Mouse (Mus musculus) forebrain, embryonic 12.5 days (tissue): ENCODE measurements around the gene Ephb2. TPM values are rescaled to one million over a fixed set of nuclear protein-coding genes. Genes with fewer than 3 reads are reported as not detected.

Experiments
- ATAC-seq: fragments of 200-750 bp; cut with Nextera tagmentation; 2 replicates; pipeline ENCODE4 v1.8.0; 2017; ENCODE audit warnings: moderate TSS enrichment; ENCODE audit not compliant: low FRiP score
- H3K27ac ChIP-seq: fragments of 300-500 bp; sonication (generic); 2 replicates; pipeline ENCODE4 v1.5.1; 2016; ENCODE audit warnings: mild to moderate bottlenecking
- H3K27me3 ChIP-seq: fragments of 300-500 bp; sonication (generic); 2 replicates; pipeline ENCODE4 v1.6.1; 2016; ENCODE audit warnings: mild to moderate bottlenecking
- H3K36me3 ChIP-seq: fragments of 300-500 bp; sonication (generic); replicated peaks from 2 replicates; pipeline ENCODE4 v1.6.1; 2016; ENCODE audit warnings: mild to moderate bottlenecking
- H3K4me1 ChIP-seq: fragments of 300-500 bp; sonication (generic); 2 replicates; pipeline ENCODE4 v1.6.1; 2016
- H3K4me2 ChIP-seq: fragments of 300-500 bp; sonication (generic); 2 replicates; pipeline ENCODE4 v1.6.1; 2016; ENCODE audit warnings: mild to moderate bottlenecking, moderate library complexity
- H3K4me3 ChIP-seq: fragments of 300-500 bp; sonication (generic); replicated peaks from 2 replicates; pipeline ENCODE4 v1.5.1; 2016; ENCODE audit warnings: mild to moderate bottlenecking
- H3K9ac ChIP-seq: fragments of 300-500 bp; sonication (generic); 2 replicates; pipeline ENCODE4 v1.6.1; 2016; ENCODE audit warnings: mild to moderate bottlenecking
- H3K9me3 ChIP-seq: fragments of 300-500 bp; sonication (generic); 2 replicates; pipeline ENCODE4 v1.6.1; 2016
- WGBS: fragments of 180-500 bp; shearing (Covaris S2); methylation state at CpG from one replicate; pipeline ENCODE4 v1.1.7; 2016; 5-methylcytosine and 5-hydroxymethylcytosine counted together
- polyA plus RNA-seq: library from polyadenylated mRNA; unstranded; fragments of >200 nt; fragmentation: Nextera tagmentation; extraction: Ambion mirVana; gene quantifications from 2 replicates; pipeline ENCODE4 v1.2.1, GENCODE M21; 2016

The Ephb2 gene
- polyA plus RNA-seq, 1 experiment from 2014 or later: 30.2 TPM

GRCm38 (mm10) chr4:136774201-136774600 lies 61.6 kb downstream of the Ephb2 start:
- peaks cover 81% of the 10 kb centered on the region for H3K4me1 ChIP-seq
- H3K9me3 ChIP-seq: no peaks in the 10 kb centered on the region
- no peak overlapping the region for H3K9ac ChIP-seq
- H3K27ac ChIP-seq: peak overlapping the region; percentile 87
- no peak overlapping the region for H3K4me2 ChIP-seq
- H3K4me3 ChIP-seq: no peak overlapping the region
- ATAC-seq: no peak
- H3K27me3 ChIP-seq: no peaks in the 10 kb centered on the region
- H3K36me3 ChIP-seq: peaks cover 24% of the 10 kb centered on the region
- WGBS: 32% methylated on average over 3 of the region's 3 CpGs

- Histone ChIP-seq H3K9ac (no peak overlapping the region), H3K4me1 (peaks cover 74% of the 10 kb centered on the region), H3K4me2 (peak overlapping the region; percentile 13), H3K36me3 (peaks cover 34% of the 10 kb centered on the region), H3K27ac (peak overlapping the region; percentile 87), H3K4me3 (no peak overlapping the region), H3K9me3 (no peaks in the 10 kb centered on the region), H3K27me3 (no peaks in the 10 kb centered on the region)
- peak; percentile 89 for ATAC-seq
- WGBS: 12% methylated on average over 13 of the region's 13 CpGs
Measured at GRCm38 (mm10) chr4:136772952-136773584, 62.7 kb downstream of the Ephb2 start.

DNA sequence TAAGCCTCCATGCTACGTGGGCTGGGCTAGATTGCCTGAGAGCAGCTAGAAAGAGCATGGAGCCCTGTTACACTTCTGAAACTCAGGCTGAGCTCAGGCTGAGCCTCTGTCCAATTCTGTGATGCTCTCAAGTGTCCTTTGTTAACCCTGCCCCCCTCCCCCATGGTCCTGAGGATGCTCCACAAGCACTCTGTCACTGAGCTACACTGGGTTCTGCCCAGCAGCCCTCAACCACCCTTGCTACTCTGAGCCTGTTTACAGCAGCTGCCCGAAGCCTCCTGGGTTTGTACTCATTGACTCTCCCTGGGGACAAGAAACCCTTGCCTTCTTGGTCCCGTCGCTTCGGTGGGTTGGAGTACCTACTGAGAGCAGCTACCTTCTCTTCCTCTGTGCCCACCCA lies 63.5 kb downstream of the Ephb2 start:
- Histone ChIP-seq H3K9me3 (no peaks in the 10 kb centered on the region), H3K27me3 (no peaks in the 10 kb centered on the region), H3K4me1 (peaks cover 68% of the 10 kb centered on the region), H3K4me3 (no peak overlapping the region), H3K36me3 (peaks cover 42% of the 10 kb centered on the region), H3K27ac (peak overlapping the region; percentile 87), H3K4me2 (peak overlapping the region; percentile 8; the same call in 1 of the 2 replicates), H3K9ac (0 out of 2 replicates have a peak overlapping the region, but pooled peaks have one; percentile 18)
- 44% methylated on average over 5 of the region's 5 CpGs for WGBS
- peak; percentile 18; the same call in 1 of the 2 replicates for ATAC-seq

- H3K4me2 ChIP-seq: no peak overlapping the region
- no peak for ATAC-seq
- H3K4me1 ChIP-seq: peaks cover 59% of the 10 kb centered on the region
- no peaks in the 10 kb centered on the region for H3K27me3 ChIP-seq
- 92% methylated on average over 17 of the region's 17 CpGs for WGBS
- no peaks in the 10 kb centered on the region for H3K9me3 ChIP-seq
- peaks cover 43% of the 10 kb centered on the region for H3K36me3 ChIP-seq
- no peak overlapping the region for H3K27ac ChIP-seq
- H3K9ac ChIP-seq: no peak overlapping the region
- no peak overlapping the region for H3K4me3 ChIP-seq
Measured at GRCm38 (mm10) chr4:136770718-136771117, 65.1 kb downstream of the Ephb2 start.

- Histone ChIP-seq H3K4me1 (peaks cover 54% of the 10 kb centered on the region), H3K4me2 (no peak overlapping the region), H3K9me3 (no peaks in the 10 kb centered on the region), H3K27me3 (no peaks in the 10 kb centered on the region), H3K9ac (no peak overlapping the region), H3K27ac (no peak overlapping the region), H3K4me3 (no peak overlapping the region), H3K36me3 (peaks cover 43% of the 10 kb centered on the region)
- 92% methylated on average over 3 of the region's 3 CpGs for WGBS
- no peak for ATAC-seq
Measured at GRCm38 (mm10) chr4:136768499-136768898, 67.3 kb downstream of the Ephb2 start.

GRCm38 (mm10) chr4:136765080-136765479 lies 70.7 kb downstream of the Ephb2 start:
- Histone ChIP-seq H3K27me3 (no peaks in the 10 kb centered on the region), H3K4me2 (no peak overlapping the region), H3K27ac (no peak overlapping the region)

GRCm38 (mm10) chr4:136763349-136763748 lies 72.4 kb downstream of the Ephb2 start:
- Histone ChIP-seq H3K4me2 (no peak overlapping the region), H3K36me3 (peaks cover 21% of the 10 kb centered on the region), H3K9ac (no peak overlapping the region), H3K4me1 (peaks cover 74% of the 10 kb centered on the region), H3K4me3 (no peak overlapping the region), H3K27ac (peak overlapping the region; percentile 56; the same call in 1 of the 2 replicates), H3K9me3 (no peaks in the 10 kb centered on the region), H3K27me3 (no peaks in the 10 kb centered on the region)
- ATAC-seq: no peak
- WGBS: 38% methylated on average over 5 of the region's 5 CpGs

More at GRCm38 (mm10) chr4:136765080-136765479, 70.7 kb downstream of the Ephb2 start:
- ATAC-seq: no peak
- Histone ChIP-seq H3K4me3 (no peak overlapping the region), H3K36me3 (peaks cover 31% of the 10 kb centered on the region), H3K9ac (no peak overlapping the region), H3K9me3 (no peaks in the 10 kb centered on the region), H3K4me1 (peaks cover 60% of the 10 kb centered on the region)
- 72% methylated on average over 7 of the region's 7 CpGs for WGBS

- peaks cover 10% of the 10 kb centered on the region for H3K36me3 ChIP-seq
- no peaks in the 10 kb centered on the region for H3K9me3 ChIP-seq
- H3K27ac ChIP-seq: peak overlapping the region; percentile 87
- no peak overlapping the region for H3K4me3 ChIP-seq
- H3K4me2 ChIP-seq: no peak overlapping the region
- no peak overlapping the region; the same call in 1 of the 2 replicates for H3K9ac ChIP-seq
- WGBS: 21% methylated on average over 18 of the region's 18 CpGs
- H3K4me1 ChIP-seq: peaks cover 84% of the 10 kb centered on the region
- ATAC-seq: no peak; the same call in 1 of the 2 replicates
- H3K27me3 ChIP-seq: no peaks in the 10 kb centered on the region
Measured at GRCm38 (mm10) chr4:136761713-136762380, 73.9 kb downstream of the Ephb2 start.

GRCm38 (mm10) chr4:136760882-136761281 lies 74.9 kb downstream of the Ephb2 start:
- no peak for ATAC-seq
- Histone ChIP-seq H3K4me1 (peaks cover 90% of the 10 kb centered on the region), H3K27ac (peak overlapping the region; percentile 87), H3K27me3 (no peaks in the 10 kb centered on the region), H3K4me3 (no peak overlapping the region), H3K36me3 (peaks cover 10% of the 10 kb centered on the region), H3K4me2 (no peak overlapping the region), H3K9me3 (no peaks in the 10 kb centered on the region), H3K9ac (no peak overlapping the region)
- 65% methylated on average over 11 of the region's 11 CpGs for WGBS

DNA sequence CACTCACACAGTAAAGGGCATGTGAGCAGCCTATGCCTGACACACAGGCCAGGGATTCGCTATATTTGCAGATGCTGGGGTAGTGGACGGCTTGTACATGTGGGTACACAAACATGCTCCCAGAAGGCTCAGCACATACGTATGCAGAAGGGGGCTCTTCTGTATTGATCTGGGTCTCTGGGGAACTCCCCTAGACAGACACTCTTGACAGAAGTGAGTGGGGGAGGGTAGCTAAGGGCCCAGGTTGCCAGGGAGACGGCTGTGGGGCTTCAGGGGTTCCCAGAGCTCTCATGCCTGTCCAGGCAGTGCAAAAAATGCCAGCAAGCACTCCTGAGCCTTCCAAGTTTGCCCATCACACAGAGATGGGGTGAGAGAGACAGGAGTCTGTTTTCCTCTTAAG lies 78.7 kb downstream of the Ephb2 start:
- Histone ChIP-seq H3K9me3 (no peaks in the 10 kb centered on the region), H3K27ac (peak overlapping the region; percentile 97), H3K4me2 (peak overlapping the region; percentile 47), H3K27me3 (peaks cover 7% of the 10 kb centered on the region; the same call in 1 of the 2 replicates), H3K36me3 (peaks cover 10% of the 10 kb centered on the region), H3K4me1 (peaks cover 96% of the 10 kb centered on the region), H3K9ac (peak overlapping the region; percentile 42), H3K4me3 (no peak overlapping the region)
- WGBS: 17% methylated on average over 4 of the region's 4 CpGs
- peak; percentile 14; the same call in 1 of the 2 replicates for ATAC-seq

GRCm38 (mm10) chr4:136756486-136756885 lies 79.3 kb downstream of the Ephb2 start:
- Histone ChIP-seq H3K36me3 (peaks cover 10% of the 10 kb centered on the region), H3K4me1 (peaks cover 96% of the 10 kb centered on the region), H3K9me3 (no peaks in the 10 kb centered on the region), H3K4me3 (no peak overlapping the region), H3K27ac (peak overlapping the region; percentile 97), H3K27me3 (peaks cover 7% of the 10 kb centered on the region; the same call in 1 of the 2 replicates), H3K9ac (peak overlapping the region; percentile 42), H3K4me2 (peak overlapping the region; percentile 47)
- ATAC-seq: no peak
- WGBS: 37% methylated on average over 6 of the region's 6 CpGs

- H3K9ac ChIP-seq: peak overlapping the region; percentile 42
- H3K36me3 ChIP-seq: peaks cover 10% of the 10 kb centered on the region
- peak overlapping the region; percentile 47 for H3K4me2 ChIP-seq
- peaks cover 7% of the 10 kb centered on the region; the same call in 1 of the 2 replicates for H3K27me3 ChIP-seq
- peak overlapping the region; percentile 16; the same call in 1 of the 2 replicates for H3K4me3 ChIP-seq
- H3K27ac ChIP-seq: peak overlapping the region; percentile 97
- ATAC-seq: peak; percentile 86
- peaks cover 96% of the 10 kb centered on the region for H3K4me1 ChIP-seq
- under 1% methylated on average over 31 of the region's 31 CpGs for WGBS
- no peaks in the 10 kb centered on the region for H3K9me3 ChIP-seq
Measured at GRCm38 (mm10) chr4:136755364-136755811, 80.4 kb downstream of the Ephb2 start.
